Mouse (Mus musculus): ENCODE measurements around the gene Bcl3. TPM values are rescaled to one million over a fixed set of nuclear protein-coding genes. Genes with fewer than 3 reads are reported as not detected.
"Not testable (repeated sequence)": the region's sequence is repeated elsewhere in the genome, so short reads cannot be mapped to it uniquely, and the experiment has no call there.

The Bcl3 gene
- total RNA-seq, 1 experiment from 2014 or later, result 36.9 TPM

DNA sequence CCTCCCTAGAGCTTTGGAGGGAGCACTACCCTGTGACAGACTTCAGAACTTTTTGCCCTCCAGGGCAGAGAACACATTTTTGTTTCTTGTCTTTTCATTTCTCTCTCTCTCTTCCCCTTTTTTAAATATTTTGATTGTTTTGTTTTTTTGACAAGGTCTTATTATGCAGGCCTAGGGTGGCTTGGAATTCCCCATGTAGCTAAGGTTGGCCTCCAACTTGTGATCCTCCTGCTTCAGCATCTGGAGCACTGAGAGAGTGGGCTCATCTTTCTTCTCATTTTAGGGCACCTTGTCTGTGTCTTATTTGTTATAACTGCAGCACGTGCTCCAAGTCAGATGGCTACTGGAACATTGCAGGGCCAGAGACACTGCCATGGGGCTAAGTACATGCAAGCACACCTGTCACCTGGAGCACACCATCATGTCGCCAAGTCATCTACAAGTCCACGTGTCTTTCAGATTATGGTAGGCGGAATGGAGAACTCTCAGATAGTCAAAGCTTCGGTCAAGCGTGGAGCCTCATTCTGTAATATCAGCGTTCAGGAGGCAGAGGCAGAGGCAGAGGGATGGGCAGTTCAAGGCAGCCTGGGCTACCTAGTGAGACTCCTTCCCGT is 16.1 kb downstream of the Bcl3 start:
- DNase-seq, result no peak

- DNase-seq, result peak; percentile 85
These were observed 19.6 kb downstream of the Bcl3 start for GRCm38 (mm10) chr7:19802995-19803394.

- DNase-seq, result peak; percentile 77
These were observed 21.8 kb downstream of the Bcl3 start for GRCm38 (mm10) chr7:19800764-19801163.

DNA sequence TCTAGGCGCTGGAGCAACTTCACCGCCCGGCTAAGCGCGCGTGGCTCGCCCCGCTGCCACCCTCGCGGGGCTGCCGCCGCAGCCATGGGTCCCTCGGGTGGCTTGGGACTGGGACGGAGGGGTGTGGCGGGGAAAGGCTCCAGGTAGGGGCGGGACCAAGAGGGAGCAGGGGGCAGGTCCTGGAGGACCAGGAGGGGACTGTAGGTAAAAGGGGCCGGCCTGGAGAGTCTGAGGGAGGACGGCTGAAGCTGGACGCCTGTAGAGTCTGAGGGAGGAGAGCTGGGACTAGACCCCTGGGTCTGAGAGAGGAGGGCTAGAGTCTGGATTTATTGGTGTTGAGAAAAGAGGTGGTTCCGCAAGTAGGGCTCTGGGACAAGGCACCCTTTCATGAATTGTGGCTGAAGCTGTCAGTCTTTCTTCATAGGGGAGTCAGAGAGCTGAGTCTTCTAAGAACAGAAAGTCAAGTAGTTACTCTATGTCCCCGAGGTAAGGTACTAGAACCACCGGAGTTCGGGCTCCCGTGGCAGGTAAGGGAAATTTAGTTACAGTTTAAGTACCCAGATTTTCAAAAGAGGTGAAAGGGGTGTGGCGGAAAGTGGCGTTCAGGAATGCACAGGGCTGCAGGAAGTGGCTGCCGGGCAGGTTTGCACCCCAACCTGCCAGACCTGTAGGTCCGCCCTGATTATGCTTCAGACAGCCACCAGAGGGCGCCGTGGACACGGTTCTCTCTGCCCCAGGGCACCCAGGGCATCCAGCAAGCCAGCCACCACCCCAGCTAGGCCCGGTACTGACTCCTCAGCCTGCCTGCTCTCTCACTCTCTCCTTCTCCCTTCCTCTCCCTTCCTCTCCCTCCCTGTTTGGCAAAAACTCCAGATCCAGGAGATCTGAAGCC is 25.6 kb downstream of the Bcl3 start, which contains the start of gene Cblc:
TSS of gene Cblc (minus strand) at position 113 of the 892 bp plus-strand sequence.
- peak; percentile 92 for DNase-seq

GRCm38 (mm10) chr7:19796254-19796653 is 26.3 kb downstream of the Bcl3 start:
- no peak for DNase-seq

DNA sequence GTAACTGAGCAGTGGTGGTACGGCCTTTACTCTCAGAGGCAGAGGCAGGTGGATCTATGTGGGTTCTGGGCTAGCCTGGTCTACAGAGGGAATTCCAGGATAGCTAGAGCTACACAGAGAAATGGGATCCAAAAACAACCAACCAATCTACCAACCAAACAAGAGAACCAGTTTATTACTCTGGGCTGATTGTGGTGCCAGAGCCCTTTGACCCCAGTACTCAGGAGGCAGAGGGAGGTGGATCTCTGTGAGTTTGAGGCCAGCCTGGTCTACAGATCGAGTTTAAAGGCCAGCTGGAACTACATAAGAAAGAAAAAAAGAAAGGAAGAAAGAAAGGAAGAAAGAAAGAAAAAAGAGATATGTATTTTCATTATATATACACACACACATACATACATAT is 27.3 kb downstream of the Bcl3 start:
- no peak for DNase-seq

- DNase-seq, result no peak
These were observed 29.6 kb downstream of the Bcl3 start for GRCm38 (mm10) chr7:19792701-19793630.

DNA sequence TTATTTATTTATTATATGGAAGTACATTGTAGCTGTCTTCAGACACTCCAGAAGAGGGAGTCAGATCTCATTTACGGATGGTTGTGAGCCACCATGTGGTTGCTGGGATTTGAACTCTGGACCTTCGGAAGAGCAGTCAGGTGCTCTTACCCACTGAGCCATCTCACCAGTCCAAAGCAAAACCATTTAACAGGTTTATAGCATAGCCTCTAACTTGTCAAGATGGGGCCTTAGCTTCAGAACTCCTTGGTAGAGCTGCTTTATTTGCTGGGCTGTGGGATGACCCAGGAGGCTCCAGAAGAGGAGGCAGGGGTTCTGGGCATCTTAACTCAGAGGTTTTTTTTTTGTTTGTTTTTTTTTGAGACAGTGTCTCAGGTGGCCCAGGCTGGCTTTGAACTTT is 31.1 kb downstream of the Bcl3 start:
- DNase-seq, result not testable (repeated sequence)

DNA sequence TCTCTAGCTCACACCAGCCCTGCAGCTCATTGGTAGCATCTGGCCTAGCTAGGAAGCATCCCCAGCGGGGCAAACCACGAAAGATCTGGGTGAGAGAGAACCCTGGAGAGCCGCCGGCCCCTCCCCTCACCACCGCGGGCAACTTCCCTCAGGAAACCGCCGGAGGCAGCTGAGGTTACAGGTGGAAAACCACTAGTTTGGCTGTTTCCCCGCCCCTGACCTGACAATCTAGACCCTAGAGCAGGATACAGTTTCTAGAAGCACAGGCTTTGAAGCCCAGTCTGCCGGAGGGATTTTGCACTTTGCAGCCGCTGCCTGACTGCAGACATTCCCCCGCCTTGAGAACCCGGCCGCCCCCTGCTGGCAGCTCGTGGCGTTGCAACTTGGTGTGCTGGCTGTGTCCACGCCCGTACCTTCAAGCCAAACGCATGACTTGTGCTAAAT is 32.6 kb downstream of the Bcl3 start:
- peak; percentile 96 for DNase-seq

- no peak for DNase-seq
These were observed 36.6 kb downstream of the Bcl3 start for GRCm38 (mm10) chr7:19785874-19786458.

- peak; percentile 33 for DNase-seq
These were observed 37.6 kb downstream of the Bcl3 start for GRCm38 (mm10) chr7:19784764-19785535.

GRCm38 (mm10) chr7:19783630-19784029 is 38.9 kb downstream of the Bcl3 start:
- peak; percentile 39 for DNase-seq

DNA sequence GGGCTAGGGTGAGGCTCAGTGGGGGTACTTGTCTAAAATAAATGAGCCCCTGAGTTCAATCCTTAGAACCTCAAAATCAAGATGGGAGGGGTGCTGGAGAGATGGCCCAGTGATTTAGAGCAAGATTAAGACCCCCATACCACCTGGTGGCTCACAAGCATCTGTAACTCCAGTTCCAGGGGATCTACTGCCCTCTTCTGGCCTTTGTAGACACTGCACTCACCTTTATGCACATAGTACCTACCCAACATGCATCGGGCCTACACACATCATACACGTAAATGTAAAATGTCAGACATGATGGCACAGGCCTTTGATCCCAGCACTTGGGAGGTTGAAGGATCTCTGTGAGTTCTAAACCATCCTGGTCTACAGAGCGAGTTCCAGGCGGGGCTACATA is 39.9 kb downstream of the Bcl3 start:
- peak; percentile 67 for DNase-seq

GRCm38 (mm10) chr7:19781741-19782140 is 40.8 kb downstream of the Bcl3 start:
- no peak for DNase-seq

GRCm38 (mm10) chr7:19779903-19780302 is 42.7 kb downstream of the Bcl3 start:
- no peak for DNase-seq

- no peak for DNase-seq
These were observed 43.9 kb downstream of the Bcl3 start for GRCm38 (mm10) chr7:19778645-19779044.

DNA sequence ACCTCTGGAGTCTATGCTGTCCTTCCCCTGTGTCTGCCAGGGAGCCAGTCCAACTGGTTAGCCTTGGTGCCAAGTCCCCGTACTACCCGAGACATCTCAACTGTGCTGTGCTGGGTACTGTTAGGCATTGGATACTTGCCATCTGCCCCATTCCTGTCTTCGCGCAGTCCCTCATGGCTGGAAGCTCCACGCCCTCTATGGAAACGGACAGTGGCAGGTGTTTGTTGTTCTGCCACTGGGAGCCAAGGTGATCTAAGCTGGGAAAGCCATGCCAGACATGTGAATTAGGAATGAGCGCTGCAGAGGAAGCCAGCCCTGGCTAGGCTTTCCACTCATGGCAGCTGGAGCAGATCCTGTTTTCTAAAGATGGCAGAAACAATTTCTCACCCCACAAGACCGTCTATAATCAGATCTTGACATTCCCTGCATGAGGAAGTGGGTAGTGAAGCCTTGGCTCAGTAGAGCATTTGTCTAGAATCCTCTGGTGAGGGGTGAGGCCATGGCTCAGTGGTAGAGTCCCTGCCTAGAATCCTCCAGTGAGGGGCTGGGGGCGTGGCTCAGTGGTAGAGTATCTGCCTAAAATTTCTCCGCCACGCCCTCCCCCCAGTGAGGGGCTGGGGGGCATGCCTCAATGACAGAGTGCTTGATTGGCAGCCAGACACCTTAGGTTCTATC is 45.4 kb downstream of the Bcl3 start:
- DNase-seq, result no peak

DNA sequence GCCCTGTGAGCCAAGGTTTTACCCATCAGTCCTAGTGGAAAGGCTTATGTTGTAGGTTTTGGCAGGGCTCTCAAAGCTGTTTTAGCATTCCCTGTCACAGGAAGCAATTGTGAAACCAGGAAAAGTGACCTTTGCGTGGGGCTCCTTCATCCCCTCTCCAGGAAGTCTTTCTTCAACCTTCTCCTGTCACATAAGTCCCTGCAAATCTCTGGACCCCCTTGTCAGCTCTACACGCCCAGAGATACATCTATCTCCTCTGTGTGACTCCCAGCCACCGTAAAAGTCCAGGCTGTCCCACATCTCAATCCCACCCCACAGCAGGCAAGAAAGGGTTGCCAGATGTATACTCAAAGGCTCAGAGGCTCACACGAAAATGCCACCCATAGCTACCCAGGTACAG is 50.9 kb downstream of the Bcl3 start:
- no peak for DNase-seq

GRCm38 (mm10) chr7:19770984-19771391 is 51.6 kb downstream of the Bcl3 start, which contains the start of gene Bcam:
Gene Bcam (minus strand): TSS chr7:19771016.
- DNase-seq, result no peak

- DNase-seq, result peak; percentile 92
These were observed 52.2 kb downstream of the Bcl3 start for GRCm38 (mm10) chr7:19770375-19770754.
